Mouse (Mus musculus) brown adipose tissue, adult 24 weeks (tissue): ENCODE measurements around the gene Tm7sf2. TPM values are rescaled to one million over a fixed set of nuclear protein-coding genes. Genes with fewer than 3 reads are reported as not detected.
A peak's percentile ranks its signal among the peaks of the same experiment; 100 is the strongest.

Experiments
- H3K27ac ChIP-seq: fragments of 200-500 bp; replicated peaks from 2 replicates; pipeline ENCODE4 v1.5.1; 2012; ENCODE audit warnings: low read depth, mild to moderate bottlenecking, low read length
- H3K4me1 ChIP-seq: fragments of 200-500 bp; 2 replicates; pipeline ENCODE4 v1.6.1; 2012; ENCODE audit warnings: low read length, mixed read lengths; ENCODE audit not compliant: control insufficient read depth, insufficient read depth, insufficient read length
- H3K4me3 ChIP-seq: fragments of 200-500 bp; 2 replicates; pipeline ENCODE4 v1.5.1; 2012; ENCODE audit warnings: low read depth, mild to moderate bottlenecking, low read length, moderate library complexity; ENCODE audit not compliant: insufficient read depth
- polyA plus RNA-seq: library from polyadenylated mRNA; stranded (reverse); fragments of >200 nt; gene quantifications from 2 replicates; pipeline ENCODE4 v1.2.4, GENCODE M21; 2012; ENCODE audit not compliant: missing spikeins, insufficient read depth, insufficient read length

Gene Tm7sf2
- 7.3 and 15.5 TPM in 2 replicates for polyA plus RNA-seq

- Histone ChIP-seq H3K27ac (no peak within 1 kb of the TSS), H3K4me1 (peaks cover 6% of the 10 kb centered on the region), H3K4me3 (peak within 1 kb of the TSS; percentile 58)
Observed at GRCm38 (mm10) chr19:6067724-6068415, at the start of gene Tm7sf2. Tm7sf2 (minus strand) TSS chr19:6068373.

GRCm38 (mm10) chr19:6117346-6117985 is 49.3 kb upstream of the Tm7sf2 start:
- Histone ChIP-seq H3K4me3 (peak overlapping the region; percentile 84), H3K4me1 (no peaks in the 10 kb centered on the region; the same call in 1 of the 2 replicates)

GRCm38 (mm10) chr19:6116113-6116850 is 48.1 kb upstream of the Tm7sf2 start:
- no peak overlapping the region for H3K4me3 ChIP-seq
- H3K27ac ChIP-seq = no peak overlapping the region
- H3K4me1 ChIP-seq = no peaks in the 10 kb centered on the region; the same call in 1 of the 2 replicates

More at GRCm38 (mm10) chr19:6117346-6117985, 49.3 kb upstream of the Tm7sf2 start:
- no peak overlapping the region for H3K27ac ChIP-seq

- H3K27ac ChIP-seq = no peak overlapping the region
- H3K4me3 ChIP-seq = no peak overlapping the region
- H3K4me1 ChIP-seq = no peaks in the 10 kb centered on the region; the same call in 1 of the 2 replicates
Observed at GRCm38 (mm10) chr19:6113116-6113515, 44.9 kb upstream of the Tm7sf2 start.

GRCm38 (mm10) chr19:6105586-6105985 is 37.4 kb upstream of the Tm7sf2 start, which contains the start of gene Naaladl1:
Naaladl1 (plus strand) TSS chr19:6105782.
- Histone ChIP-seq H3K27ac (no peak within 1 kb of the TSS), H3K4me1 (no peaks in the 10 kb centered on the region), H3K4me3 (no peak within 1 kb of the TSS)

- Histone ChIP-seq H3K27ac (no peak overlapping the region), H3K4me3 (no peak overlapping the region), H3K4me1 (no peaks in the 10 kb centered on the region)
Observed at GRCm38 (mm10) chr19:6104476-6104875, 36.3 kb upstream of the Tm7sf2 start.

- Histone ChIP-seq H3K4me1 (no peaks in the 10 kb centered on the region), H3K4me3 (no peak overlapping the region), H3K27ac (no peak overlapping the region)
Observed at GRCm38 (mm10) chr19:6102169-6102853, 34.1 kb upstream of the Tm7sf2 start.

GRCm38 (mm10) chr19:6101186-6101585 is 33.0 kb upstream of the Tm7sf2 start:
- Histone ChIP-seq H3K27ac (no peak overlapping the region), H3K4me3 (no peak overlapping the region), H3K4me1 (no peaks in the 10 kb centered on the region)

- Histone ChIP-seq H3K4me3 (no peak overlapping the region), H3K27ac (no peak overlapping the region), H3K4me1 (no peaks in the 10 kb centered on the region)
Observed at GRCm38 (mm10) chr19:6097847-6098246, 29.7 kb upstream of the Tm7sf2 start.

- Histone ChIP-seq H3K27ac (no peak within 1 kb of the TSS), H3K4me1 (no peaks in the 10 kb centered on the region), H3K4me3 (no peak within 1 kb of the TSS)
Observed at GRCm38 (mm10) chr19:6094119-6094518, 25.9 kb upstream of the Tm7sf2 start, which contains the start of gene AC131692.1. AC131692.1 (plus strand) TSS chr19:6094419.

- Histone ChIP-seq H3K27ac (no peak overlapping the region), H3K4me3 (no peak overlapping the region), H3K4me1 (peaks cover 2% of the 10 kb centered on the region; the same call in 1 of the 2 replicates)
Observed at GRCm38 (mm10) chr19:6088841-6089240, 20.7 kb upstream of the Tm7sf2 start.

- Histone ChIP-seq H3K4me3 (peak overlapping the region; percentile 61), H3K4me1 (peaks cover 4% of the 10 kb centered on the region; the same call in 1 of the 2 replicates), H3K27ac (no peak overlapping the region)
Observed at GRCm38 (mm10) chr19:6085417-6085879, 17.3 kb upstream of the Tm7sf2 start.

GRCm38 (mm10) chr19:6084478-6085248 is 16.5 kb upstream of the Tm7sf2 start, which contains the start of the genes Zfpl1 and Cdca5:
Zfpl1 (minus strand) TSS chr19:6084956.
Cdca5 (plus strand) TSS chr19:6084983.
- peak within 1 kb of the TSS; percentile 36 for H3K27ac ChIP-seq
- H3K4me3 ChIP-seq = peak within 1 kb of the TSS; percentile 63

GRCm38 (mm10) chr19:6082156-6082555 is 14.0 kb upstream of the Tm7sf2 start, which contains the start of gene Gm28374:
Gm28374 (minus strand) TSS chr19:6082256.
- peaks cover 4% of the 10 kb centered on the region; the same call in 1 of the 2 replicates for H3K4me1 ChIP-seq
- no peak within 1 kb of the TSS for H3K27ac ChIP-seq
- no peak within 1 kb of the TSS for H3K4me3 ChIP-seq

More at GRCm38 (mm10) chr19:6084478-6085248, 16.5 kb upstream of the Tm7sf2 start, which contains the start of the genes Zfpl1 and Cdca5:
- peaks cover 4% of the 10 kb centered on the region; the same call in 1 of the 2 replicates for H3K4me1 ChIP-seq
